Mouse (Mus musculus) cerebellum, adult 9-10 months (tissue): ENCODE results near the gene Nudt5.
A peak's percentile ranks its signal among the peaks of the same experiment; 100 is the strongest.

Source experiments
- DNase-seq: peaks from one replicate; pipeline ENCODE4 v3.0.0; 2022

Nudt5 gene

DNA sequence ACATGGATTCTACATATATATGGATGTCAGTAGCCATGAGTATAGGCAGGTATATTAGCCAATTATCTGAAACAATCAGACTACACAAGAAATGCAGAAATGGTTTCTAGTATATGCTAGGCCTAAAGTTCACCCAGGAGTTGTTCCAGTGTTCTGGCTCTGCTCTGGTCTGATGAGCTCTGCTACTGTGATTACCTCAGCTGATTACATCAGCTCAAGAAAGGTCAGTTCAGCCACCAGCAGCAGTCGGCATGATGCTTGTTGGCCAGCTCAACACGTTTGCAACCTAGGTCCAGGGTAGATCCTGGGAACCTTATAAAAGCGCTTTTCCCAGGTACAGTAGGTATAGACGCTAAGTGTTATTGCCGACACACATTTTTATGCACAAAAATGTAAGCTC lies 24.9 kb downstream of the Nudt5 start:
- DNase-seq, result no peak

GRCm38 (mm10) chr2:5877446-5877845 lies 32.6 kb downstream of the Nudt5 start:
- no peak for DNase-seq

- DNase-seq, result no peak
Measured at GRCm38 (mm10) chr2:5888865-5889264, 44.0 kb downstream of the Nudt5 start.

DNA sequence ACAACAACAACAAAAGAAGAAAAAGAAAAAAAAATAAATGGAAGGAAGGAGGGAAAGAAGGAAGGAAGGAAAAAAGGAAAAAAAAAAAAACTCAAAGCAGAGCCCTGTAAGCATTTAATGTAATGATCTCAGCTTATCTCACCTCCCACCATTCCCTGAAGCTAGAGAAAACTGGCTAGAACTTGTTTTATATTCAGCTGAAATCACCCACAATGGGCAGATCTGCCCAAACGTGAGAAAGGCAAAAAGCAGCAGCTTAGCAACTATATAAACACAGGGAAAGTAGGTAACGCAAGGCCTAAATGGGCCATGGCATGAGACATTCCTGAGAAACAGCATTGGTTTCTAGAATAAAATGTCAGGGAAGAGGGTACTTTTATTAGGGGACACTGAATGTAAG lies 44.6 kb downstream of the Nudt5 start:
- no peak for DNase-seq

- DNase-seq, result peak; percentile 31
Measured at GRCm38 (mm10) chr2:5894296-5894695, 49.5 kb downstream of the Nudt5 start.

DNA sequence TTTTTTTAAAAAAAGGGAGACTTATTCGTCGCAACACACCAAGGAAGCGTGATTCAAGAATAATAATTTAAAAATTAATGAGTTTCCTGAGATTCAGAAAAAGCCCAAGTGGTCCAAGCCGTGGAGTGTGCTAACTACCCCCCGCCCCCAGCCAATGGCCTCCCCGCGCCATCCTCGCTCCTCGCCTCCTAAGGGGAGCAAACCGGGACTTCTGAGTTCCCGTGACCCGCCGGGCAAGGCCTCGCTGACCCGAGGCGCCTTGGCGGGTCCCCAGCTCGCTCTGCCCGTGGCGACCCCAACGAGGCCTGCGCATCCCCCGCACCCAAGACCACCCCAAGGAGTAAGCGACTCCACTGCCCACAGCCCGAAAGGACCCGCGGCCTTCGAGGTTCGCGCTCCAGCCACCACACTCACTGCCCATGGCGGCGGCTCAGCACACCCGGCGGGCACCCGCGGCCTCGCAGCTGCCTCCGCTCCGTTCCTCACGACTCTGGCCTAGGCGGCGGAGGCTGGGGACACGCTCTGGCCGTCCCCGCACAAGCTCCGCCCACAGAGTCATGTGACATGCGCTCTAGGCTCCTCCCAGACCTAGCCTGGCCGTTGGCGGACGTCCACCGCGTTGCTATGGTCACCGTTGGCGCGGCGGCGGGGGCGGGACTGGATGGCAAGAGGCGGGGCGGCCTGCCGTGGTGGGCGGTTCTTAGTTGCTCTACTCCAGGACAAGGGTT lies 50.2 kb downstream of the Nudt5 start, which contains the start of gene Sec61a2:
Sec61a2 (minus strand) TSS at position 590 of the 728 bp plus-strand sequence.
- peak; percentile 99 for DNase-seq

DNA sequence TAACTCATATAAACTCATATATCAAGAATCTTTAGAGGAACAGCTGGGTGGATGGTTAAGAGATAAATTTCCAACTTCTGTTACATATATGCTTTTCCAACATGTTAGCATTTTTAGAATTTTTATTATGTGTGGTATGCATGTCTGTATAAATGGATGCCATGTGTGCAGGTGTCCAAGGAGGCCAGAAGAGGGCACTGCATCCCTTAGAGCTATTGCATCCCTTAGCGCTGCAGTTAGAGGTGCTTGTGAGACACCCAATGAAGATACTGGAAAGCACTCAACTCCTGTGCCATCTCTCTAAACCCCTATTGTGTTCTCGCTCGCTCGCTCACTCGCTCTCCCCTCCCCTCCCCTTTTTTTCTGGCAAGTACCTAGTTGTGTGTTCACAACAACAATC lies 55.3 kb downstream of the Nudt5 start:
- DNase-seq, result no peak

DNA sequence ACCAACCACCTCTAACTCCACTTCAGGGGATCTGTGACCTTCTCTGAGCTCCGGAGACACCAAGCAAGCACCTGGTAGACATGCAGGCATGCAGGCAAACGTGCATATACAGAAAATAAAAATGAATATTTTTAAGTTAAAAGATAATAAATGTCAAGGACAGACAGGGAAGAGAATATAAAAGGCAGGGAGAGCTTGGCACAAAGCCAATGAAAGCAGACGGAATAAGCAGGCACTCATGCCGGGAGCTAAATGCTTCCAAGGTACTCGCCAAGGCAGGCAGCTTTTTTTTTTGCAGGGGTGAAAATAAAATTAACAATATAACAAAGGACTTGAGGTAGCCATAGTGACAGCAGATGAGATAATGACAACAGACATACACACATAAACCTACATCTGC lies 61.3 kb downstream of the Nudt5 start:
- peak; percentile 72 for DNase-seq

DNA sequence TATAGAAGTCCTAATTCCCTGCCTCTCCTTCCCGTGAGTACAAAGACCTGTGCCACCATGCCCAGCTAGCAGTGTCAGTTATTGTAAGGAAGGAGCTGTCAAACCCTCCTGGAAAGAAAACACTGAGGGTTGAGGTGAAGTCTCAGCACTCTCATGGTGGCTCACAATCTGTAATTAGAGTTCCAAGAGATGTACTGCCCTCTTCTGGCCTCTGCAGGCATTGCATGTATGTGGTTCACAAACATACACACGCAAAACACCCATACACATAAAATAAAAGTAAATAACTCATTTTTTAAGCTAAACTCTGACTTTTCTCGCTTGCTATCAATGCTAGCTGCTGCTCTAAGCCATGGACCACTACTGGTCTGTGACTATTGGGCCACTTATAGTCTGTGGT lies 61.8 kb downstream of the Nudt5 start:
- no peak for DNase-seq

DNA sequence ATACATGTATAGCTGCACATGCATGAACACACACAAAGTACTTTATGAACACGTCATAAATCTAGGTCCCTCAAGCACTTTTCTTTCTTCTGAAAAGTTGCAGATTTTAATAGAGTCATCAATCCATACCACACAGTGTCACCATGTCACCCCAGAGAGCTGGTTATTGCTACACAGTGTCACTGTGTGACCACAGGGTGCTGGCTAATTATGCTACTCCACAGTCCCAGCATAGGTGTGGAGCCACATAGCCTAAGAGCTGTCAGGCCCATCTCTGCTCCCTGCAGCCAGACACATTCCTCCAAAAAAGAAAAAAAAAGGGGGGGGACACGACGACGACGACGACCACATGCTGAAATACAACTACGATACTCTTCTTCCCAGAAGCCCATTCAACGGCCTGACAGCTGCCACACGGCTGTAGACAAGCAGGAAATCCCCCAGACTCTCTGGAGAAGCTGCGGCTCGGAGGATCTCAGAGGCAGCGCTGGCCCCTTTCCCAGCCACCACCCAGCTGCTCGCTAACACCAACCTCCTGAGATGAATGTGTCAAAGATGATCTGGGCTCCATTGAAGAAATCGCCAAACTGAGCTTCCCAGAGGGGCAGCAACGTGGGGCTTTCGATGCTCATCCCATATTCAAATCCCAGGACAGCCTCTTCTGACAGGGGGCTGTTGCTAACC lies 66.6 kb downstream of the Nudt5 start:
- no peak for DNase-seq
